Mouse (Mus musculus) megakaryocyte, adult 5-6 weeks (primary cell): ENCODE measurements around the gene St3gal3. TPM values are rescaled to one million over a fixed set of nuclear protein-coding genes. Genes with fewer than 3 reads are reported as not detected.

Experiments used
- ATAC-seq: 2 replicates; pipeline ENCODE4 v1.8.0; 2016; ENCODE audit warnings: mild to moderate bottlenecking, inconsistent platforms; ENCODE audit not compliant: poor library complexity, severe bottlenecking
- total RNA-seq, 2 experiments: library from RNA; stranded (forward) in 1 of 2; stranded (reverse) in 1 of 2; fragments of 153-499, 151-499 nt in 1 of 2; fragments of 221-1000, 200-1000 nt in 1 of 2; gene quantifications; 2 replicates each; pipeline versions ENCODE4 v1.2.3 to v1.2.4; 2015 to 2017

The St3gal3 gene
- total RNA-seq, 2 experiments from 2014 or later, result 6.6 to 7.3 TPM

DNA sequence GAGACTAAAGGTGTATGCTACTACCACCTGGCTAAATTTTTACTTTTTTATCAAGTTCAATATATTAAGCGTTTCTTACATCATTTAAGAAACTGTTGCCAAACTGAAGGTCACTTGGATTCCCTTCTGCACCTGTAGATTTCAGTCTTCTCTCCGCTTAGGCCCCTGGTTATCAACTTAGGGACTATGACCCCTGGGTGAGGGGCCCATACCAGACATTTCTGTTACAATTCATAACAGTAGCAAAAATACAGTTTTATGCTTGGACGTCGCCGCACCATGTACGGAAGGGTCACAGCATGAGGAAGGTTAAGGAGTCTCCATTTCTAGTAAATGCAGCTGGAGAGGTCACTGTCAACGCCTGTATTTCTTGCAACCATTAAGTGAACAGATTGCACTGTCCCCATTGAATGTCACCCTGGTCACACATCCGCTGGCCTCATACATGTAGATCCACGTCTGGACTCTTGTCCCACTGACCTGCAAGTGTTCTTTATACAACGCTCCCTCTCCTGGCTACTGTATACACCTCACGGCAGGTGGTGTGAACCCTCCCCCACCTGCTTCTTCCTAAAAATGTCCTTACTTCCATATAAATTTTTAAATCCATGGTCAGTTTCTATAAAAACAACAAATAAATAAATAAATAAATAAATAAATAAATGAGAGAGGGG is 41.8 kb downstream of the St3gal3 start:
- no peak for ATAC-seq

DNA sequence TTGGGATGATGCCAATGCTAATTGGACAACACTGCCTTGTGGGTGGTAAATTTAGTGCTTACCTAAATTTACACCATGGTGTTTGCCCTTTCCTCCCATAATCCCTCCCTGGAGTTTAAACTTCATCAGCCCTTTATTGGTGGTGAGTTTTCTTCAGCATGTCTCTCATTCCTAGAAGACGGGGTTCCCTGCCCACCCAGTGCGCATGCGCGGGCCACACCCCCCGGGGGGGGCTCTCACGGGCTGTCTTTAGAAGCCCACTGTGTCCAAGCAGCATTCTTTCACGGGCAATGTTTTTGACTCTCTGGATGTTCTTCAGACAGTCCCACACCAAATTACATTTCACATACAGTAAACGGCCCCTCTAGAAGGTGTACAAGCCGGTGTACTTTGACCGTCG is 44.3 kb downstream of the St3gal3 start:
- ATAC-seq, result no peak

DNA sequence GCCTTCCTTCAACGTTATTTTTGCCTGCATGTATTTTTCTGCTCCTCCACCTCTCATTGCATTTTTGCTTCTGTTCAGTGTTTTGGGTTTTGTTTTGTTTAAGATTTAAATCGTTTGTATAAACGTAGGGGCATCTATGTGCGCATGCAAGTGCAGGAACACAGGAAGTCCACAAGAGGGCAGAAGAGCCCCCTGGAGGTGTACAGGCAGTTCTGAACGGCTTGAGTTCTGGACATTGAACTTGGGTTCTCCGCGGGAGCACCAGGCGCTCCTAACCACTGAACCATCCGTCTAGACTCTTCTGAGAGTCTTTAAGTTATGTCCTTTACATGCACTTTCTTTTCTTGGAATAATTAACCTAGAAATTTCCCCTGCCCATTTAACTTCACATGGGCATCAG is 44.8 kb downstream of the St3gal3 start:
- ATAC-seq, result peak; percentile 74; the same call in 1 of the 2 replicates

DNA sequence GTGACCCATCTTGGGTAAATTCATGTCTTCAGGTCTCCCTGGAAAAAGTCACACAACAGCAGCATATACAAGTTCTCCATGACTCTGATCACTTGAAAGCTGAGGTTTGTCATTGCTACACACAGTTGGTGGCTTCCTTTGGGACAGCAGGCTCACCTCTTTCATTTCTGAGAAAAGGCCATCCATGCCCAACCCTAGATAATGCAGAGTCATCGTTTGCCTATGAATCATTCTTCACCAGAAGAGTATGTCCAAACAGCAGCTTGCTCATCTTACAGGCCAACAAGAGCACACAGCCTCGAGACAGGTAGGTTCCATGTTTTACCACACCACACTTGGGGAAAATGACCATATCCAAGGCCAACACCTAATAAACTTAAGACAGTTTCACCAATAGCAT is 45.9 kb downstream of the St3gal3 start:
- no peak for ATAC-seq

DNA sequence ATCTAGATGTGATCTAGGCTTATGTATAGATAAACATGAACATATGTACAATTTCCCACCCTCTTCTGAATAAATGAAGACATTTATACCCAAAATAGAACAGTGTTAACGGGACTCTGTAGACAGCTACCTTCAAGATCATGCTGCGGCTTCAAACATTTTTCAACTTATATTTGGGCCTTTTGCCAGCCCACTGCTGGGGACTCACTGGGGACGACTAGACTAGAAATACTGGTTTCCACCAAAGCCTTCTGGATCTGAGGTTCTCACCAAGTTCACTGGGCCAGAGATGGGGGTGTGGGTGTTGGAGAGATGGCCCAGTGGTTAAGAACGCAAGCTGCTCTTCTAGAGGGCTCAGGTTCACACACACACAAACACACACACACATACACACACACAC is 49.7 kb downstream of the St3gal3 start:
- ATAC-seq, result no peak

DNA sequence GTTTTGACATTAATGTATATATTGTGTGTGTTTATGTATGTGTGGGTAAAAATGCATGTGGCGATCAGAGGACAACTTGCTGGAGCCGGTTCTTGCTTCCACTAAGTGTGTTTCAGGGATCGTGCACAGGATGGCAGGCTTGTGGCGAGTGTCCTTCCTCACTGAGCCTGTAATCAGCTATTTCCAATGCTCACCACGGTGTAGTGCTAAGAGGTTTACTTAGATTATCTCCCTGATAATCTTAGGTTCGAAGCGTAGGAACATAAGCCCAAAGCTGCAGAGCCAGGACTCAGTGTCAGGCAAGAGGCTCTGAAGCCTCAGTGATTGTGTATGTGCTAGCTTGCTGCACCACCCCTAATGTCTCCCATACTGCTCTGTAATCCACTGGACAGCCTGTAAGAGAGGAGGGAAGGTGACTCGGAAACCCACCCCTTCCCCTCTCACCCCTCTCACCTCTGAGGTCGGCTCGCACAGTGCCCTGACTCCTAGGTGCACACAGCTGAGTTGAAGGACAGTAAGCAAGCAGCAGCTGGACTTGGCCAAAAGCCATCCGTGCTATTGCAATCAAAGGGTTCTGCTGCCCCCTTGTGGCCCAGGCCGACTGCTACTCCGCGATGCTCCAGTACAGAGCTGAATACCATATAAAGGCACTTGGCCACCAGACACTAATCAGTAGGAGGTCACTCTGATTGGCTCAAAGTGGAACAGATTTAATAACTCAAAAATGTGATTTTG is 51.3 kb downstream of the St3gal3 start:
- peak; percentile 94 for ATAC-seq

DNA sequence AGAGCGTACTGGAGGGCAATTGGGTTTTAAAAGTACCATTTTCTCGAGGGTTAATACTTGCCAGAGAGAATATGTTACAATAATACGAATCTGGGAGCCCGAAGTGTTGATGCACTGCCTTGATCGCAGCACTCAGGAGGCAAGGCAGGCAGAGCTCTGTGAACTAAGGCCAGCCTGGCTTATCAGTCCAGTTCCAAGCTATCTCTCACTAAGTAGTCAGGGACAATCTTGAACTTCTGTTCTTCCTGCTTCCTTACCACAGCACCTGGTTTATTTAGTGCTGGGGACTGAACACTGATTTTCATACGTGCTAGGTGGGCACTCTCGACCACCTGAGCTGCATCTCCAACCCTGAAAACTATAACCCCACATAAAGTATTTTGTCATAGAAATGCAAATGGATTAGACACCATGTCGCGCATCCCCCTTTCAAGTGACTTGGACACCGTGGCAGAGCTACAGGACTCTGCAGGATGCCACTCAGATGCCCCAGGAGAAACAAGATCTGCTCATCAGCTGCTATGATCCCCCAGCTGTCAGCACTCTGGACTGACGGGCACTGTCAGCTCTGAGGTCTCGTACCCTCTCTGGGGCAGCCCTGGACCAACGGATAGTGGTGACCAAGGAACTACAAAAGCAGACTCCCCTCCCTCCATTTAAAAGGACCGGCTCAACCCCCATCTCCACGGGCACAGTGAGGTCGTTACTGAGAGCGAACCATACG is 52.9 kb downstream of the St3gal3 start:
- ATAC-seq, result no peak

DNA sequence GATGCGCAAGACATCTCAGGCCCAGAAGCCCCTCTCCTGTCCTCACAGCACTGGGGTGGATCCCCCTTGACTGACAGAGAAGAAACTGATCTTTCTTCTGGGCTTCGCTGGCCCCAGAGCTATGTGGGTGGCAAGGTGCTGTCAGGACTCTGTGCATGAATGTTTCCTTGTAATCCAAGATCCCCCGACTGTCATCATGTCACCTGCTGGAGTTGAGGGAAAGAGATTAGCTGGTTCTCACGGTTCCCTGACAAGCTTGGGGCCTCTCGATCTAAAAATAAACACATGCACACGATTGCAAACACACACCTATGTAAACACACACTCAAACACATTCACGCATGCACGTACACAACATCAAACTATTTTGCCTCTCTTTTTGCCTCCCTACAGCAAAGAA is 54.2 kb downstream of the St3gal3 start:
- no peak for ATAC-seq

DNA sequence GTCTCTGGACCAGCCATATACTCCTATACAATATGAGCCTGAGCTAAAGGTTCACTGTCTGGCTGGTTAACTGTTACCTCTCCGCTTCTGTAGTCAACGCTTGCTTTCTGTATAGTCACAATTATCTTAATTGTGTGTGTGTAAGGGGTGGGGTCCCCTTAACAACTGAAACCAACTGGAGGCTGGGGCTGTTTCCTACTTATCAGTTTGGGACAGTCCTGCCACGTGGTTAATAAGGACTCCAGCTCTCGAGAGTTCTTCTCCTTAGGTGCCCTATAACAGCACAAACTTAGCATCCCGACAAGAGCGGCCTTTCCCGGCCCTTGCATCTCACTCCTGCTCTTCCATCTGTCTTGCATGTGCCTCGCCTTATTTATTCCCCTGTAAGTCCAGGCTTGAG is 55.5 kb downstream of the St3gal3 start:
- no peak for ATAC-seq

DNA sequence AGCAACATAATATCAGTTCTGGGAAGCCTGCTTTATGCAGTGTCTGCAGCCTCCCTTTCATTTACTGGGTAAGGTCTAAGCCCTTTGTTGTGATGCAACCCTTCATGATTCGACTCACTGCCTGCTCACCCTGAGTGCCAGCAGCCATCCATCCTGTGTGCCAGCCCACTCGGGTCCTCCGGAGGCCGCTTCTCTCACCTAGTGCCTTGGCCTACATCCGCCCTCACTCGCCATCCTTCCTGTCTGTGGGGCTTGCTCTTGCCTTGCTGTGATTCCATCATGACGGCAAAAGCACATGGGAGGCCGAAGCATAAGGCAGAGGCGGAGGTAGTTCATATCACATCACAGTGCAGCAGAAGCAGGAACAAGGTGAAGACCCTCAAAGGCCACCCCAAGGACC is 56.1 kb downstream of the St3gal3 start:
- ATAC-seq, result no peak

DNA sequence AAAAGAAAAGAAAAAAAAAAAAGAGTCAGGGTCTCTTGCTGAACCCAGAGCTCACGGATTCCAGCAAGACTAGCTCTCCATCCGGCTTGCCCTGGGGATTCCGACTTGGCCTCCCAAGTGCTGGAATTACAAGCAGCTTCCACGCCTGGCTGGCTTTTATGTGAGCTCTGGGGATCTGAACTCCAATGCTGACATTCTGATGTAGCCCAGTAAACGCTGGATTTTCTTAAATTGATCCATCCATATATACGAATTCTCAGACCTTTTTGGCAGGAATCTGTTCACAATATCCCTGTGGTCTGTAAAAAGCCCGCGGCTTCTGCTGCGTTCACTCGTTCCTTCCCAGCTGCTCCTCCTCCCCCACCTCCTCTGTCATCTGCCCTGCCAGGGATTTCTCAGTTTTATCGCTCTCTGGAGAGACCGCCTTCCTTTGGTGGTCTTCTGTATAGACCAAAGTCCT is 57.4 kb downstream of the St3gal3 start:
- ATAC-seq, result no peak

DNA sequence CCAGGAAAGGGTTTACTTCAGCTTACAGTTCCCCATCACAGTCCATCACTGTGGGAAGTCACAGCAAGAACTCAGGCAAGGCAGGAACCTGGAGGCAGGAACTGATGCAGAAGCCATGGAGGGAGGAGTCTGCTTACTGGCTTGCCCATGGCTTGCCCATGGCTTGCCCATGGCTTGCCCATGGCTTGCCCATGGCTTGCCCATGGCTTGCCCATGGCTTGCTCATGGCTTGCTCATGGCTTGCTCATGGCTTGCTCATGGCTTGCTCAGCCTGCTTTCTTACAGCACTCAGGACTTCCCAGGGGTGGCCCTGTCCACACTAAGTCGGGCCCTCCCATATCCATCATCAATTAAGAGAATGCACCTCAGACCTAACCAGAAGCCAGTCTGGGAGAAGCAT is 58.1 kb downstream of the St3gal3 start:
- no peak for ATAC-seq

DNA sequence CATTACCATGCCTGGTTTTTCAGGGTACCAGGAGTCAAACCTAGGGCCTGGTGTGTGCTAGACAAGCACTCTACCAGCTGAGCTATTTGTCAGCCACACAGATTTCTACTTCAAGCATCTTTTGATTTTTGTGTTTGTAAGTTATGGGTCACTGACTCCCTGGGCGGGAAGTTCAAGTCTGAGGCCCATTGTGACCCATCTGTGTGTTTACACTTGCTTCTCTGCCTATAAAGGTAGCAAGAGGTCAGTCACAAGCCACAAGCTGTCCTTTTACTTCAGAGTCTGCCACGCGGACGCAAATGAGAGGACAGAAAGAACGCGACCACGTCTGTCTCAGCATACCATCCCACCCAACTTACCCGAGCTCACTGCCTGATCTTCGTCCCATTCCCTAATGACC is 59.4 kb downstream of the St3gal3 start:
- ATAC-seq, result no peak

DNA sequence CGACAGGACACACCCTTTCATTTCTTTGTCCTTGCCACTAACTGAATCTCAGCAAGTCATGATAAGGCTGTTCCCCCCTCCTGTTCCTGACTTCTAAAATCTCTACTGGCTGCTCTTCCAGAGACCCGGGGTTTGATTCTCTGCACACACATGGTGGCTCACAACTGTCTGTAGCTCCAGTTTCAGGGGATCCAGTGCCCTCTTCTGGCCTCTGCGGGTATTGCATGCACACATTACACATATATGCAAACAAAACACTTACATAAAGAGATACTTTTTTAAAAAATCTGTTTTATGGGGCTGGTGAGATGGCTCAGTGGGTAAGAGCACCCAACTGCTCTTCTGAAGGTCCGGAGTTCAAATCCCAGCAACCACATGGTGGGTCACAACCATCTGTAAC is 60.5 kb downstream of the St3gal3 start:
- ATAC-seq, result no peak

DNA sequence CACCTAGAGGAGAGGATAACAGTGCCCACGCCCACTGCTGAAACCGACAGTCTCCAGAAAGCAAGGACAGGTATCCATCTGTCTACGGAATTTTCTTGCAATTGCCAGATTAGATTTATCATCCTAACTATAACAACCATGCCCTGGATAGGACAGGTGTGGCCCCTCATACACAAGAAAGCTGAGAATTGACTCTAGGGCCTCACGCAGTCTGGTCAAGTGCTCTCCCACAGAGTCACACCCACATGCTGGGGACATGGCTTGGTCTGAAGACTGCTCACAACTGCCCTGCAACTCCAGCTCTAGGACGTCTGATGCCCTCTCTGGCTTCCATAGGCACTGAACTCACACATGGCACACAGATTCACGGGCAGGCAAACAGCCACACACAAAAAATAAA is 61.6 kb downstream of the St3gal3 start:
- no peak for ATAC-seq

DNA sequence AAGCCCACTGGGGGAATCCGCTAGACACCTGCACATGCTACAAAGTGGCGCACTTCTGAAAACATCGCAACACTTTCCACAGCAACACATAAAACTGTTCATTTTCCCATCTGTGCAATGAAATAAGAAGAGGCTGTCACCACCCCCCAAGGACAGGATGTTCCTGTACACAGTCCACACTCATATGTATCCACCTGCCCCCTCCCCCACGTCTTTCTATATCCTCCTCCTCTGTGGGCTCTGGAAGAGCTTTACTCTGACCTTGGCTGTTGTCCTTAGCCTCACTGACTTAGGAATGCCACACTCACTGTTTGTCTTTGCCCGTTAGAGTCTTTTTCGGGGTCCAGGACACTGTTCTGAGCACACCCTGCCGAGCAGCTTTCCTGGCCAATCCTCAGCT is 62.8 kb downstream of the St3gal3 start:
- ATAC-seq, result no peak

DNA sequence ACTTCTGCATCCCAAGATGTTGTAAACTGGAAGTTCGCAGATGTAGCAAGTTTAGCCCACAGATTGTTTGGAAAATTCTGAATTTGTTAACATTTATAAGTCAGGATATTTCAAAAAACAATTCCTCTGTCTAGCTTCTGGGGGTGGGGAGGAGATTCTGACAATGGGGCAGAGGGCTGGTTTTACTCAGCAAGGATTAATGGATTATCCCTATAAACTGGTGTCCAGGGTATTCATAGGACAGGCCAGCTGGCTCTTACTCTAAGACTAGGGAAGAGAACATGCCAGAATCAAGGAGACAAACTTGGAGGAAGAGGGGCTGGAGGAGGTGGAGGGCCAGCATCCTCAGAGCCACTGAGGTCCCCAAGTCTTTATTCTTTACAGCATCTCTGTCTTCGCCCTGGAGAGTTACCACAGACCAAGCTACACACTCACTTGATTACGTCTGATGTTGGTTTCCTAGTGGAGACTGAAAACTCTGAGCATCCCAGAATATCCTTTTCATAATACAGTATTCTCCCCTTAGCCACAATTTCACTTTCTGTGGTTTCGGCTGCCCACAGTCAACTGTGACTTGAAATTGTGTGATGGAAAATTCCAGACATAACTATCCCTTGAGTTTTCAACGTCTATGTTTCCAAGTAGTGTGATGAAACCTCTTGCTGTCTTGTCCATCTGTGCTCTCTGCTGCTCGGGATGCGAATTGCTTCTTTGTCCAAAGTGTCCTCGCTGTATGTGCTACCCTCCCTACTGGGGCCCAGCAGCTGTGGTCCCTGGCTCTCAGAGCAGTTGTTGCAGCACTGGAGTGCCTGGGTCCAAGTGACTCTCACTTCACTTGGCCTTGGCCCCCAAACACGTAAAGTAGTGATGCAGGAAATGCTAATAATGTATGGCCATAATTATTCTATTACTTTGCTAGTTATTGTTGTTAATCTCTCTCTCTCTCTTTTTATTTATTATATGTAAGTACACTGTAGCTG is 64.2 kb downstream of the St3gal3 start:
- no peak for ATAC-seq

DNA sequence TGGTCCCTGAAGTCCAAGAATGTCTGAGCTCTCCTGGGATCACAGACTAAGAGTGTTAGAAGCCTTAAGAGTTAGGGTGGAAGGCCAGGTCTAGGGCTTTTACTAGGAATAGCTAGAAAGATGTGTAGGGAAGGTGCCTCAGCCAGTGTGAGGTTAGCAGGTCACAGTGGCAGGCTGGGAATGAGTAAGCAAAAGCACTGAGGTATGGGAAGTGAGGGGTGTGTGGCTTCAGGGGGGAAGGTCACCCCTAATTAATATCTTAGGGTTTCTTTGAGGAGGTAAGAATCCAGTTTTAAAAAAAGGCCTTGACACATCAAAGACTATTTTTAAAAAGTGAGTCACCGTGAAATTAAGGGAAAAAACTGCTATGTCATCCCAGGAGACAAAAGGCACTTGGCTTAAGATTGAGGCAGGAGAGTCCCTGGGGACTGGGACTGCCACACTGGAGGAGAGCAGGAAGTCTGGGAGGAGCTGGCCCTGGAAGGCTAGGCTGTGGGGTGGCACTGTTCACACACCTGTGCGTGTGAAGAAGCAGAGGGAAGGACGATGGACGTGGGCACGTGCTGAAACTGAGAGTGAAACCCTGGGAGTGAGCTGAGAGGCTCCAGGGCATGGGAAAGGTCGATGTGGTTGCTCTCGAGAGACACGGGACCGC is 72.8 kb downstream of the St3gal3 start:
- ATAC-seq, result no peak

DNA sequence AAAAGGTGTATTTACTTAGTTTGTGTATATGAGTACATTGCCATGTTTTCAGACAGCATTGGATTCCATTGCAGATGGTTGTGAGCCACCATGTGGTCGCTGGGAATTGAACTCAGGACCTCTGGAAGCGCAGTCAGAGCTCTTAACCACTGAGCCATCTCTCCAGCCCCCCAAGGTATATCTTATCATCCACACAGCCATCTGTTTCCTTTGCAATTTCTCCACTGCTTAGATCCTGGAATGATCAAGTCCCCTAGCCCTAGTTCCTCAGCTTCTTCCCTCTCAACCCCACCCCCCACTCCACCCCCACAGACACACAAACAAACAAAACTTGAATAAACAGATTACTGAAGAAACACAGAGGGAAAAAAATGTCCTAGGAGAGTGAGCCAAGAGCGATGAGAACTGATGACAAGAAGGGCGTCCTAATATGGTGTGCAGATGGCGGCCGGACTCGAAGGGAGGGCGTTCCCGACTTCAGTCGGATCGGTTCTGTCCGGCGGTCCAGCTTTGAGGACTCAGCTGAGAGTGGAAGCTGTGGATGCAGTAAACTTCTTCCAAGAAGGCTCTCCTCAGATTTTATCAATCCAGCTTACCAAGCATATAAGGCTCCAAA is 73.7 kb downstream of the St3gal3 start:
- ATAC-seq, result no peak
